Mouse (Mus musculus): Measurements from ENCODE around the gene Agtr1a. TPM values are rescaled to one million over a fixed set of nuclear protein-coding genes. Genes with fewer than 3 reads are reported as not detected.
A peak's percentile ranks its signal among the peaks of the same experiment; 100 is the strongest.

Gene Agtr1a
- polyA plus RNA-seq, 1 experiment from 2014 or later: 31.3 TPM

GRCm38 (mm10) chr13:30334667-30335066 is 1.6 kb upstream of the Agtr1a start:
- H3K27me3 ChIP-seq (ENCODE audit: insufficient read depth, low read length): no peaks in the 10 kb centered on the region
- no peak for TF ChIP-seq CTCF (IDR thresholded peaks at IDR 0.05; ENCODE audit: low read depth)

DNA sequence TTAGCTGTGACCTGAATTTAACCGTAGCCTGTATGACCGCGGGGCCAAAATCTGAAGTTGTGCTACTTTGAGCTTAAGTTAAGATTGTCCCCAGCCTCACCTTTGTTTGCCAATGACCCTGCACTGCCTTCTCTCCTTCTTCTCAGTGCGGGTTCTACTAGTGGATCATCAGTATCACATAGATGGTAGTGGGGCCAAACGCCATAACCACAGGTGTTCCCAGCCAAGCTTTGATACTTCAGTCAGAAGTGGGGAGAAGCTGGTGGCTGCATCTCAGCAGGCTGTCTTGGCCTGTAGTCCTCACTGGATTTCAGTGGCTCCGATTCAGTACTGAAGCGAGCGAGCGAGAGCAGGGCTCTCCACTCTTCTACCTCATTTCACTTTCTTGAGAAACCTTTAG is 672 bp downstream of the Agtr1a start:
- H3K4me1 ChIP-seq (replicated peaks; ENCODE audit: insufficient read depth, low read length): peaks cover 6% of the 10 kb centered on the region; the same call in 1 of the 2 replicates
- H3K9ac ChIP-seq (ENCODE audit: low read depth, low read length): peak overlapping the region; percentile 65; the same call in 1 of the 2 replicates
- H3K4me3 ChIP-seq (replicated peaks; ENCODE audit: low read depth, low read length): peak overlapping the region; percentile 47
- H3K4me2 ChIP-seq (ENCODE audit: low read length): peak overlapping the region; percentile 78
- no peaks in the 10 kb centered on the region for H3K9me3 ChIP-seq (replicated peaks; ENCODE audit: low read length)
- H3K36me3 ChIP-seq (ENCODE audit: insufficient read depth, low read length): no peaks in the 10 kb centered on the region
- no peaks in the 10 kb centered on the region for H3K27me3 ChIP-seq (ENCODE audit: insufficient read depth, low read length)
- DNase-seq (ENCODE audit: low spot score) (no peak), ATAC-seq (replicated peaks; ENCODE audit: low FRiP score, low read depth) (no peak)
- no peak overlapping the region for H3K27ac ChIP-seq
- no peak for TF ChIP-seq CTCF (IDR thresholded peaks at IDR 0.05; ENCODE audit: low read depth)
- 37% methylated on average over 9 of the region's 9 CpGs for WGBS

More at GRCm38 (mm10) chr13:30334667-30335066, 1.6 kb upstream of the Agtr1a start:
- Histone ChIP-seq H3K4me3 (replicated peaks; ENCODE audit: low read depth, low read length) (no peak overlapping the region), H3K36me3 (ENCODE audit: insufficient read depth, low read length) (no peaks in the 10 kb centered on the region), H3K9me3 (replicated peaks; ENCODE audit: low read length) (no peaks in the 10 kb centered on the region), H3K27ac (no peak overlapping the region), H3K4me2 (ENCODE audit: low read length) (no peak overlapping the region), H3K9ac (ENCODE audit: low read depth, low read length) (no peak overlapping the region), H3K4me1 (replicated peaks; ENCODE audit: insufficient read depth, low read length) (peaks cover 6% of the 10 kb centered on the region; the same call in 1 of the 2 replicates)
- ATAC-seq (replicated peaks; ENCODE audit: low FRiP score, low read depth): no peak
- 73% methylated on average over 3 of the region's 3 CpGs for WGBS
- DNase-seq (ENCODE audit: low spot score): no peak

DNA sequence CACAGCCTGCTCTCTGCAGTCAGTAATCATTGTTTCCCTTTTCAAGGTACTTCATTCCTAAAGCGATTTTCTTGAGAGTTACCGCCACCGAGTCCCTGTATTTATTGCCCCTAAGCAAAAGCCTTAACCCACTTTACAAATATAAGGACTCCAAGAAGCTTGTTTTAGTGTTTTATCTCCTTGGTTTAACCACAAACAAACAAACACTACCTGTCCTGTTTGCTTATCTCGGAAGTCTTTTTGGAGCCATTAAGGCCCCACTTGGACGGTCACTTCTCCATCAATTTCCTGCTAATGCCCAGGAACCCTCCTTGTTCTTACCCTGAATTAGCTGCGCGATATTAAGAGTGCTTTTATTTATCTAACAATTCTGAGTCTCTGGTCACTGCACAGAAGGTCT is 1.4 kb downstream of the Agtr1a start:
- peak overlapping the region; percentile 47 for H3K4me3 ChIP-seq (replicated peaks; ENCODE audit: low read depth, low read length)
- DNase-seq (ENCODE audit: low spot score): no peak
- peak overlapping the region; percentile 78 for H3K4me2 ChIP-seq (ENCODE audit: low read length)
- H3K9ac ChIP-seq (ENCODE audit: low read depth, low read length): no peak overlapping the region
- 82% methylated on average over 7 of the region's 7 CpGs for WGBS
- no peaks in the 10 kb centered on the region for H3K27me3 ChIP-seq (ENCODE audit: insufficient read depth, low read length)
- peaks cover 6% of the 10 kb centered on the region; the same call in 1 of the 2 replicates for H3K4me1 ChIP-seq (replicated peaks; ENCODE audit: insufficient read depth, low read length)
- no peak for TF ChIP-seq CTCF (IDR thresholded peaks at IDR 0.05; ENCODE audit: low read depth)
- no peaks in the 10 kb centered on the region for H3K36me3 ChIP-seq (ENCODE audit: insufficient read depth, low read length)
- ATAC-seq (replicated peaks; ENCODE audit: low FRiP score, low read depth): no peak
- no peaks in the 10 kb centered on the region for H3K9me3 ChIP-seq (replicated peaks; ENCODE audit: low read length)
- H3K27ac ChIP-seq: no peak overlapping the region

DNA sequence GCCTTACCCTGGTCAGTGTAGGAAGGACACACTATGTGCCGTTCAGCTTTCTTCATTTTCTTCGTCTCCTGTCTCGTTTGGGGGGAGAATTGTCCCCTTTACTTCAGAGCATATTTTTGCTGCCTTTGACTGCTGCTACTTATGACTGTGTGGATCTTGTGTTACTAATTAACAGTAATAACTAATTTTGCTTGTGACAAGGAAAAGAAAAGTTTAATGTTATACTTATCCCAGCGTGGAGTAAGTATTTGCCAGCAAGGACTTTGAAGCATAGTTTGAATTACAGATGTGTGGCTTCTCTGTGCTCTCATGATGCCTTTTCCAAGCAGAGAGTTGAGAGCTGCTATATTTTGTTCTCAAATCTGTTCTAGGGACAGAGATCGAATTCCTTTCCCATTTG is 2.3 kb downstream of the Agtr1a start:
- no peak for TF ChIP-seq CTCF (IDR thresholded peaks at IDR 0.05; ENCODE audit: low read depth)
- DNase-seq (ENCODE audit: low spot score) (peak; percentile 44), ATAC-seq (replicated peaks; ENCODE audit: low FRiP score, low read depth) (no peak)
- Histone ChIP-seq H3K36me3 (ENCODE audit: insufficient read depth, low read length) (no peaks in the 10 kb centered on the region), H3K9ac (ENCODE audit: low read depth, low read length) (0 out of 2 replicates have a peak overlapping the region, but pooled peaks have one; percentile 18), H3K4me2 (ENCODE audit: low read length) (peak overlapping the region; percentile 78; the same call in 1 of the 2 replicates), H3K9me3 (replicated peaks; ENCODE audit: low read length) (no peaks in the 10 kb centered on the region), H3K27ac (no peak overlapping the region), H3K4me3 (replicated peaks; ENCODE audit: low read depth, low read length) (0 out of 2 replicates have a peak overlapping the region, but pooled peaks have one; percentile 1), H3K4me1 (replicated peaks; ENCODE audit: insufficient read depth, low read length) (peaks cover 6% of the 10 kb centered on the region; the same call in 1 of the 2 replicates), H3K27me3 (ENCODE audit: insufficient read depth, low read length) (no peaks in the 10 kb centered on the region)
- WGBS: 62% methylated on average over 5 of the region's 5 CpGs

DNA sequence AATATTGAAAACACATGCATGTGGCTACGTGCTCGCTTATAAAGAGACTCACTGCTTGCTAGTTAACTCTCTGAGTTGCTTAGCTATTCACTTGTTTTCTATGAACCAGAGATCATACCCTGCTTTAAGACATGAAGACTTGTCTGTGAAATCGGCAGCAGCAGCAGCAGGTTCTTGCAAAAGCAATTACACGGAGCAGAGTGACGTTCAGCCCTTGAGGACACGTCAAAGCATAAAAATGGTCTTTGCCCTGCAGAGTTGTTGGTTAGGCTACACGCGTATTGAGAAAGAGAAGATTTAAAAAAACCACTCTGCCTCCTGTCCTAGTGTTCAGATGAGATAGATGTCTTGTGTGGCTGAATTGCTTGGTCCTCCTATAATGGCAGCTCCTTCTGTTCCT is 3.7 kb downstream of the Agtr1a start:
- WGBS: 79% methylated on average over 8 of the region's 8 CpGs

DNA sequence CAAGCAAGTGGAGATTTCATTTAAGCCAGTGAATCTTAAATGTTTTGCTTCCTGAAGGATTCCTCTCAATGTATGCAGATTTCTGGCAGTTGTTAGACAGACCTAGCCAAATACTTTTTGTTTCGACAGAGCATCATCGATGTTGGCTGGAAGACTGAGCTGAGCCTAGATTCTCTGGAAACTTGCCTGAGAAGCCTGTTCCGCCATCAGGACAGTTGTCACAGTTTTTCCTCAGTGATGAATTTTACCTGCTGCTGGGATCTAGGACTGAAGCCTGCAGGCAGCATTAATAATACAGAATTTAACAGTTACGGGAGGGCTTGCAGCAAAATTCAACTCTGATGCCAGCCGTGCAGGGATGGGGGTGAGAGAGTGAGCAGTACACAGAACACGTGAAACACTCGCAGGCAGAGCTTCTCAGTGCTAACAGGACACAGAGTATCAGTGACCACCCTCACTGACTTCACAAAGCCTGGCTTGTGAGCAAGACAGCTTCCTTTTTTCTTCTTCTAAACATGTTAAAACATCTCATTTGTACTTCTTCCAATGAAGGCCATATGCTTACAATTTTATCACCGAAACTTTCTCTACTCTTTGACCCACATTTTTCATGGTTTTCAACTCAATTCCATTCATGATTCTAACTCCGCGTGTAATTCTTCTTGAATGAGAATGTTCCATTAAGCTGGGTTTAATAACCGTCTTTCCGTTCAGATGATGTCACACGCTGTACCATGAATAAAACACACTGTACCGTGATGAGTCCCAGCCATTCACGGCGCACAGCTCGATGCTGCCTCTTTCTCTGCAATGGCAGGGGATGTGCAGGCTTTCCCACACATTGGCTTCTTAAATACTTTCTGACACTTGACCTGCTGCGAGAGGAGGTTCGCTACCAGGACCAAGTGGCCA is 6.0 kb downstream of the Agtr1a start:
- no peaks in the 10 kb centered on the region for H3K36me3 ChIP-seq (ENCODE audit: insufficient read depth, low read length)
- H3K9me3 ChIP-seq (replicated peaks; ENCODE audit: low read length): no peaks in the 10 kb centered on the region
- DNase-seq (ENCODE audit: low spot score) (no peak), ATAC-seq (replicated peaks; ENCODE audit: low FRiP score, low read depth) (no peak)
- H3K4me1 ChIP-seq (replicated peaks; ENCODE audit: insufficient read depth, low read length): peaks cover 2% of the 10 kb centered on the region; the same call in 1 of the 2 replicates
- no peak overlapping the region for H3K27ac ChIP-seq
- H3K4me3 ChIP-seq (replicated peaks; ENCODE audit: low read depth, low read length): no peak overlapping the region
- H3K9ac ChIP-seq (ENCODE audit: low read depth, low read length): no peak overlapping the region
- no peak for TF ChIP-seq CTCF (IDR thresholded peaks at IDR 0.05; ENCODE audit: low read depth)
- no peaks in the 10 kb centered on the region for H3K27me3 ChIP-seq (ENCODE audit: insufficient read depth, low read length)
- WGBS: 83% methylated on average over 19 of the region's 19 CpGs
- H3K4me2 ChIP-seq (ENCODE audit: low read length): no peak overlapping the region

More for the DNA sequence above, 3.7 kb downstream of the Agtr1a start:
- Histone ChIP-seq H3K4me2 (ENCODE audit: low read length) (no peak overlapping the region), H3K9ac (ENCODE audit: low read depth, low read length) (no peak overlapping the region), H3K4me1 (replicated peaks; ENCODE audit: insufficient read depth, low read length) (peaks cover 6% of the 10 kb centered on the region; the same call in 1 of the 2 replicates), H3K9me3 (replicated peaks; ENCODE audit: low read length) (no peaks in the 10 kb centered on the region), H3K27ac (no peak overlapping the region), H3K27me3 (ENCODE audit: insufficient read depth, low read length) (no peaks in the 10 kb centered on the region), H3K36me3 (ENCODE audit: insufficient read depth, low read length) (no peaks in the 10 kb centered on the region), H3K4me3 (replicated peaks; ENCODE audit: low read depth, low read length) (no peak overlapping the region)
- DNase-seq (ENCODE audit: low spot score) (no peak), ATAC-seq (replicated peaks; ENCODE audit: low FRiP score, low read depth) (no peak)
- TF ChIP-seq CTCF (IDR thresholded peaks at IDR 0.05; ENCODE audit: low read depth): no peak

Measured in kidney, postnatal 0 days (tissue).